Mouse (Mus musculus): ENCODE data around the gene Hmcn1. TPM values are rescaled to one million over a fixed set of nuclear protein-coding genes. Genes with fewer than 3 reads are reported as not detected.
A peak's percentile ranks its signal among the peaks of the same experiment; 100 is the strongest.

Gene Hmcn1
- total RNA-seq, 2 experiments from 2014 or later, result 1.4 to 1.9 TPM

GRCm38 (mm10) chr1:150877920-150878319 lies 115.3 kb downstream of the Hmcn1 start:
- no peak for DNase-seq

- DNase-seq, result no peak
Measured at GRCm38 (mm10) chr1:150874025-150874424, 119.2 kb downstream of the Hmcn1 start.

- DNase-seq, result peak; percentile 36 to 55
Measured at GRCm38 (mm10) chr1:150873231-150873630, 120.0 kb downstream of the Hmcn1 start.

GRCm38 (mm10) chr1:150872105-150872504 lies 121.1 kb downstream of the Hmcn1 start:
- no peak for DNase-seq

- no peak for DNase-seq
Measured at GRCm38 (mm10) chr1:150869189-150869588, 124.0 kb downstream of the Hmcn1 start.

- no peak for DNase-seq
Measured at GRCm38 (mm10) chr1:150866615-150867014, 126.6 kb downstream of the Hmcn1 start.

GRCm38 (mm10) chr1:150857779-150858178 lies 135.5 kb downstream of the Hmcn1 start:
- no peak for DNase-seq

GRCm38 (mm10) chr1:150833448-150833847 lies 159.8 kb downstream of the Hmcn1 start:
- DNase-seq, result no peak

- no peak for DNase-seq
Measured at GRCm38 (mm10) chr1:150829851-150830250, 163.4 kb downstream of the Hmcn1 start.

GRCm38 (mm10) chr1:150827169-150827568 lies 166.1 kb downstream of the Hmcn1 start:
- no peak for DNase-seq

GRCm38 (mm10) chr1:150824334-150825005 lies 168.8 kb downstream of the Hmcn1 start:
- no peak for DNase-seq

- no peak for DNase-seq
Measured at GRCm38 (mm10) chr1:150816035-150816807, 177.0 kb downstream of the Hmcn1 start.

- no peak for DNase-seq
Measured at GRCm38 (mm10) chr1:150814917-150815316, 178.3 kb downstream of the Hmcn1 start.

GRCm38 (mm10) chr1:150813381-150813780 lies 179.9 kb downstream of the Hmcn1 start:
- no peak for DNase-seq

GRCm38 (mm10) chr1:150806864-150807263 lies 186.4 kb downstream of the Hmcn1 start:
- DNase-seq, result no peak

- DNase-seq, result no peak
Measured at GRCm38 (mm10) chr1:150805466-150805865, 187.8 kb downstream of the Hmcn1 start.

GRCm38 (mm10) chr1:150804235-150805099 lies 188.8 kb downstream of the Hmcn1 start:
- no peak for DNase-seq

- no peak for DNase-seq
Measured at GRCm38 (mm10) chr1:150802642-150803041, 190.6 kb downstream of the Hmcn1 start.

- no peak for DNase-seq
Measured at GRCm38 (mm10) chr1:150800611-150801263, 192.5 kb downstream of the Hmcn1 start.

GRCm38 (mm10) chr1:150798651-150799050 lies 194.6 kb downstream of the Hmcn1 start:
- DNase-seq, result no peak

GRCm38 (mm10) chr1:150786746-150787145 lies 206.5 kb downstream of the Hmcn1 start:
- no peak for DNase-seq
